Mouse (Mus musculus) cerebellum, adult 2 months (tissue): Measurements from ENCODE around the gene Gm49403.

Experiments used
- CTCF ChIP-seq: fragments of 200-500 bp; IDR thresholded peaks from 2 replicates; pipeline ENCODE4 v1.5.1; 2011; ENCODE audit warnings: low read depth, mild to moderate bottlenecking, control low read depth, low read length, moderate library complexity, borderline replicate concordance; ENCODE audit not compliant: insufficient read depth
- POLR2A ChIP-seq: fragments of 200-500 bp; IDR thresholded peaks from 2 replicates; pipeline ENCODE4 v1.6.1; 2011; ENCODE audit warnings: low read length, control low read depth, borderline replicate concordance; ENCODE audit not compliant: insufficient read depth

DNA sequence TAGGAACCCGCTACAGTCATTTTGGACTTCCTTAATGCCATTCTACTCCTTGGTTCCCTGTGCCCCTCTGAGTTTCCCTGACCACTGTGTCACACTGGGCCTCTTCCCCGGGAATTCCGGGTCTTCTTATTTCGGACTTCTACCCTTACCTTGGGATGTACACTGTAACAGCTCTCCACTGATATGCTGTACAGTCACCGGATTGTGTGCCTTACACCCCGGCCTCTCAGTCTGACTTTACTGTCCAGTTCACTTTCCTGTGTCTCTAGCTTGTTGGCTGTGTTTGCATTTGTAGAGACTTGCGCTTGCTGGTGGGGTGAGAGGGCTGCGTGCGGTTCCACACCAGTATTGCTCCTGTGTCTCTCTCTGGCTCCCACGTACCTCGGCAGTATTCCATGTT lies 46.4 kb downstream of the Gm49403 start:
- TF ChIP-seq CTCF (no peak), POLR2A (no peak)
